Mouse (Mus musculus) brain, adult 2 months (tissue): ENCODE measurements at regions not wholly inside any gene's neighbourhood (a gene's known extent, or its start where the extent isn't known, plus 50 kb on each side); places are given as distances from the start of the nearest gene placed in this dataset.
A peak's percentile ranks its signal among the peaks of the same experiment; 100 is the strongest.

Source experiments
- DNase-seq: peaks from one replicate; pipeline ENCODE4 v3.0.0; 2011; ENCODE audit warnings: low read depth, low spot score

- peak; percentile 1 for DNase-seq
Measured at GRCm38 (mm10) chrX:72330323-72330722, 55.7 kb upstream of the Gabre start.

- DNase-seq = no peak
Measured at GRCm38 (mm10) chrX:72328822-72329221, 54.2 kb upstream of the Gabre start.
